Mouse (Mus musculus): ENCODE measurements at regions not wholly inside any gene's neighbourhood (a gene's known extent, or its start where the extent isn't known, plus 50 kb on each side); places are given as distances from the start of the nearest gene placed in this dataset.
A peak's percentile ranks its signal among the peaks of the same experiment; 100 is the strongest.

DNA sequence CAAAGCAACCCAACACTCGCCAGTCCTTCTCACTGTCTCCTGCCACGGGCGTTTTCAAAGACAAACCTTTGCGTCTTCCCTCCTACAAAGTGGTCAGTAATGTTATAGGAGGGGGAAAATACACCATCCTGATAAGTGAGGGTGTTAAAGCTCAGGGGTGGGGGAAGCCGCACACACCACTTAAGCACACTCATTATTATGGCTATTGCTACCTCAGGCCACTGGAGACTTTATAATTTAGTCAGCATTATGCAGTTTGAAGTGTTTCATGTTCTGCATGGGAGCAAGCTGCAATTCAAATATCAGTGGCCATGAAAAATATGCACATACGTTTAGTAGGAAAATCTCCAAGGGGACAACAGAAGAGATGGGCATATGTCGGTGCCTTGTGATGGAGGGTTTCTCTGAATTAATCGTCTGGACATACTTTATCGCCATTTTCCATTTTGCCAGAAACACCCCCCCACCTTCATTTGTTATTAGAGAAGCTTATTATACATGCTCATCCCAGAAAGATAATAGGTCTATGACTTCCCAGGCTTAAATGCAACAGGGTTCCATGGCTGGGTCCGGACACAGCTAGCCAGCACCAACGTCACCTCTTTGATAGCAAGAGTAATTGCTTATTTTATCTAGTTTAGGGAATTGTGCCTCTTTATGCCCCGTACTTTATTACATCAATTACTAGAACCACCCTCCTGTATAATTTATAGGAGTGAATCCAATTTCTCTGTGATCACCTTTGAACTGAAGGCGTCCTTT, 193.5 kb upstream of the Adamts16 start:
- Histone ChIP-seq H3K27me3 (replicated peaks) (no peaks in the 10 kb centered on the region), H3K79me2 (replicated peaks; ENCODE audit: control insufficient read depth, extremely low read depth, insufficient read depth, poor library complexity, severe bottlenecking) (no peaks in the 10 kb centered on the region), H3K4me2 (ENCODE audit: insufficient read depth, low read depth, poor library complexity, severe bottlenecking) (no peak overlapping the region), H3K9me3 (replicated peaks; ENCODE audit: low read length) (no peaks in the 10 kb centered on the region), H3K4me1 (ENCODE audit: control insufficient read depth in 1 of 2, insufficient read depth in 2 of 2) (peaks cover 5 to 13% of the 10 kb centered on the region in 2 experiments), H3K4me3 (replicated peaks in 1 of 3; ENCODE audit: low read depth in 2 of 3, low read length in 2 of 3, poor library complexity in 1 of 3) (no peak overlapping the region), H3K9ac (ENCODE audit: insufficient read depth, low read depth) (no peak overlapping the region), H3K36me3 (replicated peaks in 1 of 2; ENCODE audit: control insufficient read depth in 1 of 2, insufficient read depth in 1 of 2, low read length in 1 of 2) (no peaks in the 10 kb centered on the region), H3K27ac (ENCODE audit: insufficient read depth, low read depth) (no peak overlapping the region)
- TF ChIP-seq RCOR1 (conservative IDR thresholded peaks at IDR 0.05; ENCODE audit: low read depth, low read length) (no peak), BHLHE40 (IDR thresholded peaks at IDR 0.05; ENCODE audit: low read depth, low read length) (no peak), GABPA (IDR thresholded peaks at IDR 0.05; ENCODE audit: insufficient replicate concordance, low read depth, low read length) (no peak), EP300 (IDR thresholded peaks at IDR 0.05; ENCODE audit: low read length) (no peak), CHD1 (IDR thresholded peaks at IDR 0.05; ENCODE audit: low read depth, low read length) (no peak), MAX (IDR thresholded peaks at IDR 0.05; ENCODE audit: low read length) (no peak), MEF2A (IDR thresholded peaks at IDR 0.05; ENCODE audit: borderline replicate concordance, low read depth, low read length) (no peak), JUN (IDR thresholded peaks at IDR 0.05; ENCODE audit: insufficient read depth, low read depth, low read length) (no peak), SIN3A (IDR thresholded peaks at IDR 0.05; ENCODE audit: low read length) (no peak), PAX5 (IDR thresholded peaks at IDR 0.05; ENCODE audit: low read length) (no peak), SMC3 (IDR thresholded peaks at IDR 0.05; ENCODE audit: low read depth, low read length) (no peak), ZNF384 (IDR thresholded peaks at IDR 0.05; ENCODE audit: low read depth, low read length) (no peak), RAD21 (IDR thresholded peaks at IDR 0.05; ENCODE audit: low read depth, low read length) (no peak), UBTF (IDR thresholded peaks at IDR 0.05; ENCODE audit: low read depth, low read length) (no peak), JUND (conservative IDR thresholded peaks at IDR 0.05; ENCODE audit: low read depth, low read length) (no peak)
- DNase-seq (ENCODE audit: extremely low read depth), result no peak
- dilution Hi-C loops (cut with MboI; ENCODE audit: extremely low pct_ligation_motif_present, extremely low pct_unique_long_range_greater_than_20kb, low sequenced_read_pairs) (no loop called here), in situ Hi-C loops (cut with MboI; ENCODE audit: low pct_ligation_motif_present, low pct_unique_long_range_greater_than_20kb, low sequenced_read_pairs) (no loop called here)

DNA sequence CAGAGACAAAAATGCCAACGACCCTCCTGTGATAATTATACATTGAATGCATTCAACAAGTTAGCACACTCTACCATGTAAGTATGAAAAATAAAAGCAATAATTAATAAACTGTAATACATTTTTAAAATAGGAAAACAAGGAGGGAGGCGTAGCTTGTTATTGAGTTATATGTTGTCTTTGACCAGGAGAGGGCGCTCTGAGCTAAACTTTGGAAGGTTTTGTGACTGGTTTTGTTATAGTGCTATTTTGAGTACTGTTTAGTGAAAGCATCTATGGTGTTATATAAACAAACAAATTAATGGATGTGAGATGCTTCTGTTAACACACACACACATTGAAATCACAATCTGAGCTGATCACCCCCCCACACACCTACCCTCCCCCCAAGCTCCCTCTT, 166.6 kb upstream of the Adamts16 start:
- no peak overlapping the region for H3K9ac ChIP-seq (ENCODE audit: insufficient read depth, low read depth)
- dilution Hi-C loops (cut with MboI; ENCODE audit: extremely low pct_ligation_motif_present, extremely low pct_unique_long_range_greater_than_20kb, low sequenced_read_pairs), result no loop called here
- no peaks in the 10 kb centered on the region for H3K9me3 ChIP-seq (replicated peaks; ENCODE audit: low read length)
- H3K4me2 ChIP-seq (ENCODE audit: insufficient read depth, low read depth, poor library complexity, severe bottlenecking), result no peak overlapping the region
- no peak for TF ChIP-seq USF2 (conservative IDR thresholded peaks at IDR 0.05; ENCODE audit: low read depth, low read length)
- no peak for TF ChIP-seq NRF1 (IDR thresholded peaks at IDR 0.05; ENCODE audit: low read depth, low read length)
- no peak for TF ChIP-seq CHD1 (IDR thresholded peaks at IDR 0.05; ENCODE audit: low read depth, low read length)
- no peak for TF ChIP-seq E2F4 (IDR thresholded peaks at IDR 0.05; ENCODE audit: insufficient replicate concordance, low read depth, low read length)
- peak; percentile 82 for TF ChIP-seq RAD21 (IDR thresholded peaks at IDR 0.05; ENCODE audit: low read depth, low read length)
- no peak for TF ChIP-seq JUN (IDR thresholded peaks at IDR 0.05; ENCODE audit: insufficient read depth, low read depth, low read length)
- TF ChIP-seq MAZ (IDR thresholded peaks at IDR 0.05; ENCODE audit: low read depth, low read length), result no peak
- no peak for TF ChIP-seq ZKSCAN1 (IDR thresholded peaks at IDR 0.05; ENCODE audit: borderline replicate concordance, low read depth, low read length)
- TF ChIP-seq GABPA (IDR thresholded peaks at IDR 0.05; ENCODE audit: insufficient replicate concordance, low read depth, low read length), result no peak
- TF ChIP-seq SMC3 (IDR thresholded peaks at IDR 0.05; ENCODE audit: low read depth, low read length), result peak; percentile 44
- TF ChIP-seq NELFE (IDR thresholded peaks at IDR 0.05; ENCODE audit: low read depth, low read length), result no peak
- peak; percentile 38 to 73; a peak in 3 of 4 replicates for TF ChIP-seq CTCF (conservative IDR thresholded peaks at IDR 0.05 in 1 of 2, IDR thresholded peaks at IDR 0.05 in 1 of 2; ENCODE audit: low read depth in 2 of 2, low read length in 2 of 2)
- no peak for TF ChIP-seq PAX5 (IDR thresholded peaks at IDR 0.05; ENCODE audit: low read length)
- no peaks in the 10 kb centered on the region for H3K27me3 ChIP-seq (replicated peaks)
- H3K79me2 ChIP-seq (replicated peaks; ENCODE audit: control insufficient read depth, extremely low read depth, insufficient read depth, poor library complexity, severe bottlenecking), result no peaks in the 10 kb centered on the region
- DNase-seq (ENCODE audit: extremely low read depth), result peak; percentile 65
- H3K36me3 ChIP-seq (replicated peaks in 1 of 2; ENCODE audit: control insufficient read depth in 1 of 2, insufficient read depth in 1 of 2, low read length in 1 of 2), result no peaks in the 10 kb centered on the region
- H3K27ac ChIP-seq (ENCODE audit: insufficient read depth, low read depth), result no peak overlapping the region
- no peaks in the 10 kb centered on the region for H3K4me1 ChIP-seq (ENCODE audit: control insufficient read depth in 1 of 2, insufficient read depth in 2 of 2)
- H3K4me3 ChIP-seq (replicated peaks in 1 of 3; ENCODE audit: low read depth in 2 of 3, low read length in 2 of 3, poor library complexity in 1 of 3), result no peak overlapping the region
- in situ Hi-C loops (cut with MboI; ENCODE audit: low pct_ligation_motif_present, low pct_unique_long_range_greater_than_20kb, low sequenced_read_pairs), result no loop called here

All from CH12.LX (cell line).